Mouse (Mus musculus): Measurements from ENCODE around the gene Dock3.

The Dock3 gene

DNA sequence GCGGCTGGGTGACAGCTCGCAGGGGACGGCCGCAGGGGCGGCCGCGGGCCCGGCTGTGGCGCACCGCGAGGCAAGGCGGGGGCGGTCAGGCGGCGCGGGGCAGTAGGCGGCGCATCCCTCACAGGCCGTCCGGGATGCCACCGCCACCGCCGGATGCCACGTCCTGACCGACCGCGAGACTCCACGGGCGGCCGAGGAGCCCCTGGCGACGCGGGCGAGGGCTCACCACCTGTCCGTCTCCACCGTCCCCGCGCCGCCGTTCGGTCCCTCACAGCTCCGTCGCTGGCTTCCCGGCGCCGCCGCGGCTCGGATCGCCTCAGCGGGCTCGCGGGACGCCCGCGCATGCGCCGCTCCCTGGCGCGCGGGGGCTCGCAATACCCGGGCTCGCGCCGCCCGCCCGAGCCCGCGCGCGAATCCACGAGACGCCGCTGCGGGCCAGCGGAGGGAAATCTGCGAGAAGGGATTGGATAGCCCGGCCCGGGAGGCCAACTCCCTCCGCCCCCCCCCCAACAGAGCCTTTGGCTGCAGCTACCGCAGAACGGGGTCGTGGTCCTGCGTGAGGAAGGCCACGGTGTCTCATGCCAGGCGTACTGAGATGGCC lies at the start of gene Dock3:
Dock3 (minus strand) TSS at position 371 of the 601 bp plus-strand sequence.
- DNase-seq (ENCODE audit: low spot score in 2 of 2) = peak; percentile 36 to 41

DNA sequence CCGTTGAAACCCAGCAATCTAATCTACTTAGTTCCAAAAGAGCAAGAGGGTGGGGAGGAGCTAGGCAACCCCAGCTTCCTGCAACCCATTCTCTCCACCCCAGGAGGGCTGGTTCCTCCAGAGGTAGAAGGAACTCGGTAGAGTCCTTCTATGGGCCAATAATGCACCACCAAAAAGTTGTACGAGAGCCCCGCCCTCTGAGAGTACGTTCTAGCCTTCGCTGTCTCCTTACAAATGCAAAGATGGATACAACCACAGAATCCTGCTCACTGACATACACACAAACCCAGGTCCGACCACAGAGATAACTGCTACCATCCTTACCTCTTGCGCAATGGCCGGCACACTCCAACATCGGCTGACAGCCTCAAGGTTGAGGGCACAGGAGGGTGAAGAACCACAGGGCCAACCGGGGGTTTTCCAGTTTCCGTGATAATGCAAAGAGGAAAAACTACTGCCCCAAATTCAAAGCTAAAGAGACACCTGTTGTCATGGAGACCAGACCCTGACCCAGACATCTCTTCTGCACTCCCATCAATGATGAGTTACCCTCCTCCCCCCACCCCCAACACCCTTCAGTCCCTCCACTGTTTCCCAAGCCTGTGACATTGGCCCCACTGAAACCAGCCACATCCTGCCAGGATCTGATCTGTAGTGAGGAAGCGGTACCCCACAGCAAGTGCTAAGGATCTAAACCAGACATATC lies 48.8 kb upstream of the Dock3 start:
- DNase-seq (ENCODE audit: low spot score in 2 of 2) = no peak

GRCm38 (mm10) chr9:107279378-107280321 lies 47.9 kb upstream of the Dock3 start:
- DNase-seq (ENCODE audit: low spot score in 2 of 2) = no peak

DNA sequence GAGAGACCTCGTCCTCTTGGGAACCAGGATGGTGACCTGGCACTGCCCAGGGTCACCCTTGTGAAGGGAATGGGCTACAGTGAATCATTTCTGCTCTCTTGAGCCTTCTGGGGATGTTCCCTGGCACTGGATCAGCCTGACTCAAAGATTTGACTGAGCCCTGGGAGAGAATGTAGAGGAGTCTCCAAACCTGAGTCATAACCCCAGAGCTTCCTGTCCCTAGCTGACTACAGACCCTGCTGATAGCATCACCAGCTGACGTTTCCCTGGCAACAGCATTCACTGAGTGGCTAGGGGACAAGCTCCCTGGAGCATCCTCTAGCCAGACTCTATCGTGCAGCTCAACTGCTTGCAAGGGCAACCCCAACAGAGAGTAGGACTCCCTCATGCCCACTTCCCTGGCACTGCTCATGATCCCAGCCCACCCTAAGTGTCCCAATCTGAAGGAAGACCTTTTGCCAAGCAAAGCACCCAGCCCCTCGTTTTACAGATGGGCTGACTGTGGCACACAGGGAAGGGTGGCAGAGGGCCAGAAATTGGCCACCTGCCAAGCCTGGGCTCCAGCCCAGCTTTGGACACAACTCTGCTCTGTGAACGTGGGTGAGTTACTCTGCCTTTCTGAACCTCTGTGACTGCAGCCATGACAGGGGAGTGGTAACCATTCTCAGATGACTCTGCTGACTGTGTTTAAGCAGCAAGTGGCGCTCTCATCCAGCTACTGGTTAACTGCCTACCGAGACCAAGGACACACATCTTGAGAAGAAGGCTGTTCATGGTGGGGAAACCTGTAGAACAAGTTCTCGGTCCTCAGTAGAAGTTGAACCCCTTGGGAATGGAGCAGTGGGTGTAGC lies 47.0 kb upstream of the Dock3 start:
- DNase-seq (ENCODE audit: low spot score in 2 of 2) = peak in 1 of 2 experiments; percentile 23

GRCm38 (mm10) chr9:107278126-107278525 lies 46.4 kb upstream of the Dock3 start:
- no peak for DNase-seq (ENCODE audit: low spot score in 2 of 2)

DNA sequence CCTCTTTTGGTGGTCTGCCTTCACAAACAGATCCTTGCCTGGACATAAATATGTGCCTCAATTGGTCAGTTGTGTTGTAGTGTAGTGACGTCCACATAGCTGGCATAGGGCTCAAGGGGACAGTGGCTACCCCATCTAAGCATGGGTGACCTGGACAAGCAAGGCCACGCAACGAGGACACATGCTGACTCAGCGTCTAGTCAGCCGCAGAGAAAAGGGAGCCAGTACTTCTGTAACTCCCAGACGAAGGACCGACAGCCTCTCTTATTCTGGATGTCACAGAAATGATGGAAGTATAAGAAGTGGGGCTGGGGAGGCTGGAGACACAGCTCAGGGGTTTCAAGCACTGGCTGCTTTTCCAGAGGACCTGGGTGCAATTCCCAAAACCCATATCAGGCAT lies 45.9 kb upstream of the Dock3 start:
- DNase-seq (ENCODE audit: low spot score in 2 of 2) = no peak

GRCm38 (mm10) chr9:107275710-107276109 lies 44.0 kb upstream of the Dock3 start:
- DNase-seq (ENCODE audit: low spot score in 2 of 2) = no peak

DNA sequence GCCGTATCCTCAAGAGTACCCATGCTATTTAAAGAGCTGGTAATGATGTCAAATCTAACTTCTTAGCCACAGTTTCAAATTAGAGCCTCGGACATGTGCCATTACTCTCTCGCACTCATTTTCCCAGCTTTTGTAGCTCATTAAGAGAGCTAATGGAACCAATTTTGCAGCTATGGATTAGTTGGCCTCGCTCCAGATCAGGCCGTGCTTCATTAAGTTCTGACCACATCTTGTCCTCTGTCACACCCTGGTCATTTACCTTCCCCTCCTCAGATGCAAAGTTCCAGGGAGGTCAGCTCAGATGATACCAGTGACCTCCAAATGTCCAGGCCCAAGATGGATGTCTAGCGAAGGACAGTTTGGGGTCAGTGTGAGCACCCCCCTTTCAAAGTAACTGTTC lies 43.0 kb upstream of the Dock3 start:
- no peak for DNase-seq (ENCODE audit: low spot score in 2 of 2)

DNA sequence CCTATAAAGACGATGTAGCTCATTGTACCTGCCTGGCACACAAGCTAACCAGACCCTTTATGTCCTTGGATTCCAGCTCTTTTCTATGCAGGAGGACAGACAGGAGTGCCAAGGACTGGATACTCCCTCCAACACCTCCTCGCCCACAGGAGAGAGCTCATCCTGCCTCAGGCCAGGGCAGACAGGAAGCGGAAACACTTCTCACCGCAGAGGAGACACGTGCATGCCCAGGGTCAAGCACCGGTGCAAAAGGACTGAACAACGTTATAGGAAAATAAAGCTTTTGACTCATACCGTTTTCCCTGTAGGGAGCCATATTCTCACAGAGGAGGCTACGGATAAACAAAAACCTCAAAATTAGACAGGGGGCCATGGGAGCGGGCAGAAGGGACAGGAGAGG lies 41.5 kb upstream of the Dock3 start:
- no peak for DNase-seq (ENCODE audit: low spot score in 2 of 2)

- no peak for DNase-seq (ENCODE audit: low spot score in 2 of 2)
Measured at GRCm38 (mm10) chr9:107272284-107272683, 40.6 kb upstream of the Dock3 start.

DNA sequence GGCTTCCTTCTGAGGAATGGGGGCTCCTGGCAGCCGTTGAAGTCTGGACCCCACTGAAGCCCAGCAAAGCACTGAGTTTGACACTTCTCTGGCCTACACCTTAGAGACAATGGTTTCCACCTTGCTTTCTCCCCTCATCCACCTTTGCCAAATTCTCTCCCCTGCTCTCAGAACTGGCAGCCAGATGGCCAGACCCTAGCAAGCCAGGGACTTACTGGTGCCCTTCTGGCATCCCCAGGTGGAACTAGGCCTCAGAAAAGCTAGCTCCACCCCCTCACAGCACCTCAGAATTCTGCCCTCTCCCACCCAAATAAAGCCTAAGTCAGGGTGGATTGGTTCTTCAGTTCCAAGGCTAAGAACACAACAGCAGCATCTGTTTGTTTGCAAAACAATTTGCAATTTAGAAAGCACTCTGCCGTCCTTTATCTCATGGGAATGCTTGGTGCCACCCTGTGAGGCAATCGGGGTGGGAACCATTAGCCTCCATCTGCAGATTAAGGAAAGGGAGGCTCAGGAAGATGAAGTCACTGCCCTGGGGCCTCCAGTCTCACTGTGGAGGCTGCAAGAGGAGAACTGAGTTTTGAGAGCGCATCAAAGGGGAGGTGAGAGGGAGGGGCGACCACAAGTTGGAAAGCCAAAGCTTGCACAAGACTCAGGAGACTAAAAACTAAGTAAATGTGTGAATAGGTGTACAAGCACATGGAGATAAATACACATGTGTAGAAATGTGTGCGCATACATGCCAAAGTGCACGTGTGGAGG lies 39.6 kb upstream of the Dock3 start:
- no peak for DNase-seq (ENCODE audit: low spot score in 2 of 2)

GRCm38 (mm10) chr9:107269772-107270171 lies 38.1 kb upstream of the Dock3 start:
- DNase-seq (ENCODE audit: low spot score in 2 of 2) = no peak

GRCm38 (mm10) chr9:107267721-107268402 lies 36.2 kb upstream of the Dock3 start:
- no peak for DNase-seq (ENCODE audit: low spot score in 2 of 2)

DNA sequence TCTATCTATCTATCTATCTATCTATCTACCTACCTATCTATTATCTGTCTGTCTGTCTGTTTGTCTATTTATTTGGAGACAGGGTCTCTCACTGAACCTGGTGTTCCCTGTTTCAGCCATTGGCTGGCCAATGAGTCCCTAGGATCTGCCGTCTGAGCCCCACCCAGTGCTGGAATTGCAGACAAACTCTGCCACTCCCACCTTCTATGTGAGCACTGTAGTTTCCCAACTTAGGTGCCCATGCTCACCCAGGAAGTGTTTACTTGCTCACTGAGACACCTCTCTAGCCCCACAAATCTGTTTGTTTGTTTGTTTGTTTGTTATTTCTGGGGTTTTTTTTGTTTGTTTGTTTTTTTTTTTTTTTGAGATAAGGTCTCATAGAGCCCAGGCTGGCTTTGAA lies 35.3 kb upstream of the Dock3 start:
- no peak for DNase-seq (ENCODE audit: low spot score in 2 of 2)

DNA sequence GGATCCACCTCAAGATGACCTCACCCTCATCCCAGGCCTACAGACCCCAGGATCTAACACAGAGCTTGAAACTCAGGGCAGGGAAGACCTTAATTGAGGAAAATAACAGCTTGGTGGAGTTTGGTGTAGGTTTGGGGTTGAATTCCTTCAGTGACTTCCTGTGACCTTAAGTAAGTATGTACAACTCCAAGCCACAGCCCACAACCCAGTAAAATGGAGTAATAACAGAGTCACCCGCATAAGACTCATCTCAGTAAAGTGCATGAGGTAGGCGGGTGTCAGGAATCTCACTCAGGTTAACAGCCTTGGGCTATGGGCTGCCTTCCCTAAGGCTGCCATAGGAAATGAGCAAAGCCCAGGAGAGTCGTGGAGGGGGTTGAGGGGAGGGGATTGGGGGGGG lies 33.0 kb upstream of the Dock3 start:
- no peak for DNase-seq (ENCODE audit: low spot score in 2 of 2)

DNA sequence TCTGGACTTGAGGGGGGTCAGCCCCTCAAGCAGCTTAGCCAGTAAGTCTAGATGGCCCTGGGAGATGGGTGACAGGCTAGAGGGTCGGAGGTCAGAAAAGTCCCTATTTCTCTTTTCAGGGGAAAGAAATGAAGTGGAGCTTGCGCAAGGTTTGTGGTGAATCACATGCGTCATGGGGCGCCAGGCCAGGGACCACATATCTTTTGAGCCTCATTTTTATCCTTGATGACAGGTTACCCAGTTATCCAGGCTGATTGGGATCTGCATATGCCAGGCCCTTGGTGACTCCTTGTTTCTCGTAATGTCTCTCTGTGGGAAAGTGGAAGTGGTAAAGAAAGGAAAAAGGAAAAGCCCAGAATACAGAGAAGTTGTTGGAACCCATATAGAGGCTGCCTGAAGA lies 32.2 kb upstream of the Dock3 start:
- DNase-seq (ENCODE audit: low spot score in 2 of 2) = peak in 1 of 2 experiments; percentile 21

- no peak for DNase-seq (ENCODE audit: low spot score in 2 of 2)
Measured at GRCm38 (mm10) chr9:107262375-107262774, 30.7 kb upstream of the Dock3 start.

DNA sequence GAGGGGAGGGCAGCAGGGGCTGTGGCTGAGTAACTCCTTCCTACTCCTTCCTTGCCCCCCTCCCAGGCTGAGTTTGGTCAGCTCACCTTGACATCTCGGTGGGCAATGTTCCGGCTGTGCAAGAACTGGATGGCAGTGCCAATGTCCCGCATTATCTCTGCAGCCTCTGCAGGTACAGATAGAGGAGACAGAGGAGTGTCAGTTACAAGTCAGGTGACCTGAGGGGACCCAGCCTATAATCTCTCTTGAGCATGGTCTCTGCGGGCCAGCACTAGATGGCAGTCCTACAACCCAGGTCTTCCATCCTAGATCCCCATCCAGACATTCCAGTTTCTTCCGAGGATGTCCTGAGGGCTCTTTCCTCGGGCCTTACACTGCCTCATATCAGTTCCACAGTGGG lies 30.1 kb upstream of the Dock3 start:
- DNase-seq (ENCODE audit: low spot score in 2 of 2) = no peak

- no peak for DNase-seq (ENCODE audit: low spot score in 2 of 2)
Measured at GRCm38 (mm10) chr9:107260836-107261235, 29.1 kb upstream of the Dock3 start.

DNA sequence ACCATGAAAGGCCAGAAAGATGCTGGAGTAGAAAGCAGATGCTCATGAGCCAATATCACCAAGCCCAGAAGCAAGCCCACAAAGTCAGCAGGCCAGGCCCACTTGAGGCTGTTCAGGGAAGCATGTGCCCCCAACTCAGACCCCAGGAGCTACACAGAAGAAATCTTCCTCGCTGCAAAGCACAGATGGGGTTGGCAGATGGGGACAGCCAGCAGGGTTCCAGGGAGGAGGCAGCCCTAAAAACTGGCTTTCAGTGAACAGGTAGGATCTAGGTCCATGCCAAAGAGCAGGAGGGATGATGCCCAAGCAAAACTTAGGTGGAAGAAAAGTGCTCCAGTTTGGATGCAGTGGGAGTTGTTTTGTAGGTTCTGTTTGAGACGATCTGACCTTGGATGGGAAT lies 28.7 kb upstream of the Dock3 start:
- no peak for DNase-seq (ENCODE audit: low spot score in 2 of 2)

Measured in urinary bladder, postnatal 36 days (tissue).